Mouse (Mus musculus): ENCODE data around the gene Ern2. TPM values are rescaled to one million over a fixed set of nuclear protein-coding genes. Genes with fewer than 3 reads are reported as not detected.

Gene Ern2
- polyA plus RNA-seq, 1 experiment from 2014 or later, result 4.8 TPM

Other genes with a start within 250 kb of the Ern2 start
- 18.0 and 21.8 TPM in 2 replicates for gene Cog7, start 204.5 kb downstream of the Ern2 start, polyA plus RNA-seq (2015; fragmentation: Nextera tagmentation; extraction: Ambion mirVana)
- gene Gga2, start 165.0 kb downstream of the Ern2 start, polyA plus RNA-seq (2015; fragmentation: Nextera tagmentation; extraction: Ambion mirVana), result 121 and 123 TPM in 2 replicates
- 55.2 and 58.7 TPM in 2 replicates for gene Ubfd1, start 119.0 kb downstream of the Ern2 start, polyA plus RNA-seq (2015; fragmentation: Nextera tagmentation; extraction: Ambion mirVana)
- gene Ears2, start 118.9 kb downstream of the Ern2 start, polyA plus RNA-seq (2015; fragmentation: Nextera tagmentation; extraction: Ambion mirVana), result 21.4 and 22.3 TPM in 2 replicates
- 907 and 931 TPM in 2 replicates for gene Ndufab1, start 84.3 kb downstream of the Ern2 start, polyA plus RNA-seq (2015; fragmentation: Nextera tagmentation; extraction: Ambion mirVana)
- gene Palb2, start 53.2 kb downstream of the Ern2 start, polyA plus RNA-seq (2015; fragmentation: Nextera tagmentation; extraction: Ambion mirVana), result 12.2 and 14.4 TPM in 2 replicates
- 112 and 121 TPM in 2 replicates for gene Dctn5, start 53.2 kb downstream of the Ern2 start, polyA plus RNA-seq (2015; fragmentation: Nextera tagmentation; extraction: Ambion mirVana)
- 113 and 122 TPM in 2 replicates for gene Plk1, start 26.8 kb downstream of the Ern2 start, polyA plus RNA-seq (2015; fragmentation: Nextera tagmentation; extraction: Ambion mirVana)
- gene Chp2, start 33.3 kb upstream of the Ern2 start, polyA plus RNA-seq (2015; fragmentation: Nextera tagmentation; extraction: Ambion mirVana), result 5.7 and 5.8 TPM in 2 replicates
- 11.5 and 12.3 TPM in 2 replicates for gene Prkcb, start 102.5 kb upstream of the Ern2 start, polyA plus RNA-seq (2015; fragmentation: Nextera tagmentation; extraction: Ambion mirVana)